Mouse (Mus musculus) bone marrow, adult 2 months (tissue): ENCODE data around the gene 2010300C02Rik.

ENCODE experiments used
- CTCF ChIP-seq: fragments of 200-500 bp; IDR thresholded peaks from 2 replicates; pipeline ENCODE4 v1.5.1; 2011; ENCODE audit warnings: low read length, control low read depth; ENCODE audit not compliant: control insufficient read depth, insufficient read depth
- POLR2A ChIP-seq: fragments of 200-500 bp; IDR thresholded peaks from 2 replicates; pipeline ENCODE4 v1.6.1; 2011; ENCODE audit warnings: low read depth, mild to moderate bottlenecking, control low read depth, low read length, borderline replicate concordance; ENCODE audit not compliant: control insufficient read depth

- TF ChIP-seq CTCF (no peak), POLR2A (no peak)
Observed at GRCm38 (mm10) chr1:37598986-37599385, 120.9 kb downstream of the 2010300C02Rik start.
